Mouse (Mus musculus) spleen, adult 10 weeks (tissue): ENCODE results near the gene Eef1e1. TPM values are rescaled to one million over a fixed set of nuclear protein-coding genes. Genes with fewer than 3 reads are reported as not detected.

ENCODE experiments used
- polyA plus RNA-seq: library from polyadenylated mRNA; stranded (reverse); fragments of 350-450 nt; fragmentation: Illumina TruSeq; extraction: RNeasy Lipid Tissue Mini Kit (QIAGEN cat#74804); gene quantifications from one replicate; pipeline ENCODE4 v1.2.3, GENCODE M21; 2015; ENCODE audit warnings: low replicate concordance; ENCODE audit not compliant: insufficient read depth

The Eef1e1 gene
- polyA plus RNA-seq: 21.4 TPM

DNA sequence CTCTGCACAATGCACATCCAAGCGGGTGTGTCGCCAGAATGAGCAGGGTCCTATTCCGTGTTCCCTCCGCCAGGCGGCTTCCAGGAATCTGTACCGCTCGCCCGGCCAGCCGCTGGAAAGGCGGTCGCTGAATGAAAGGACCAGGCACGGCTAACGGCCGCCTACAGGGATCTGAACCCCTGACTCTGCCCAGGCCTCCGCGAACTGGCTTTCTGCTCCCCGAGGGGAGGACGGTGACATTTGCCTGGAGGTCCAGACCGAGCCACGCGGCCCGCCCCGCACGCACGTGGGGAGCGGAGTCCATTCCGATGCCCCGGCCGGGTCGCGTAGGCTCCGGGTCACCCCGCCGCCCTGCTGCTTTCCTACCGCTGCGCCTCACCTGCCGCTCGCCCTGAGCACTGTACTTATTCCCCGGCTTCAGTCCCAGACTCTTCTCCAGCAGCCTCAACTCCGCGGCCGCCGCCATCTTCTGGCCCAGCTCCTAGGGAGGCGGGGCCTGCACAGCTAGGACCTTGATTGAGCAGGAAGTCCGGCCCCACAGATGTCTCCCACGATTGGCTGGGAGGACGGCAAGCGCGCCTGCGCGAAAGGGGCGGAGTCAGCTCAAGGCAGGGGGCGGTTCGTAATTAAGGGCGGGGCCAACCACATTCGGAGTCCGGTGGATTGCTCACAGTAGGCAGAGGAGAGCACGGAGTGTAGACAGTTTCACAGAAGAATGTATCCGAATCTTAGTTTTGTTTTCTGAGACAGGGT, at the start of gene Eef1e1:
TSS of gene Eef1e1 (minus strand) at position 531 of the 753 bp plus-strand sequence.

DNA sequence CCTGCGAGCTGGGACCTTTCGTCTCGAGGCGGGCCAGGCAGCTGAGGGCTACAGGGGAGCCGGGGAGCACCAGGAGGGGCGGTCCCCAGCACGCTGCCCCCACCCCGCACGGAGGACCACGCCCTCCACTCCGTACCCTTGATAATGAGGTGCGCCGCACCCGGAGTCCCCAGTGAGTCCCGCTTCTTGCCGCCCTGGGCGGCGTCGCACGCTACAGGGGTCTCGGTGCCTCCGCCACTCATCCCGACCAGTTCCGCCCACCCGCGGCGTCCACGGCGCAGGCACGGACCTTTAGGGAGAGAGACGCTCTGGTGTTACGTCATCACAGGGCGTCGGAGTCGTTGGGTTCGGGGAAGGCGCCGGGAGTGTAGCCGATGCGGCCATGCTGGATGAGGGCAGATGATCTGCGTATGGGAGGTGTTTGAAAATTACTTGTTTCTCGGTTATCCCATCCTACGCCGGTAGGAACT, 24.0 kb downstream of the Eef1e1 start, which contains the start of gene Bloc1s5:
TSS of gene Bloc1s5 (minus strand) at position 310 of the 470 bp plus-strand sequence.

Other genes starting within 250 kb of the Eef1e1 start
- 155 TPM for gene Txndc5, start 130.2 kb downstream of the Eef1e1 start, polyA plus RNA-seq
- 6.2 TPM for gene Bloc1s5, start 23.9 kb downstream of the Eef1e1 start, polyA plus RNA-seq